Mouse (Mus musculus) layer of hippocampus, postnatal 36 days (tissue): ENCODE measurements around the gene Phf5a. TPM values are rescaled to one million over a fixed set of nuclear protein-coding genes. Genes with fewer than 3 reads are reported as not detected.

Experiments
- DNase-seq, 2 experiments: peaks; one replicate each; pipeline ENCODE4 v3.0.0; 2022
- total RNA-seq, 2 experiments: library from RNA; stranded (reverse); gene quantifications; 2 replicates each; pipeline ENCODE4 v1.2.3; 2021

Gene Phf5a
- total RNA-seq, 2 experiments from 2014 or later, result 31.2 to 33.5 TPM

- DNase-seq, result no peak
These were observed 46.9 kb downstream of the Phf5a start for GRCm38 (mm10) chr15:81824832-81825231.

GRCm38 (mm10) chr15:81822631-81823030 is 49.1 kb downstream of the Phf5a start:
- no peak for DNase-seq

DNA sequence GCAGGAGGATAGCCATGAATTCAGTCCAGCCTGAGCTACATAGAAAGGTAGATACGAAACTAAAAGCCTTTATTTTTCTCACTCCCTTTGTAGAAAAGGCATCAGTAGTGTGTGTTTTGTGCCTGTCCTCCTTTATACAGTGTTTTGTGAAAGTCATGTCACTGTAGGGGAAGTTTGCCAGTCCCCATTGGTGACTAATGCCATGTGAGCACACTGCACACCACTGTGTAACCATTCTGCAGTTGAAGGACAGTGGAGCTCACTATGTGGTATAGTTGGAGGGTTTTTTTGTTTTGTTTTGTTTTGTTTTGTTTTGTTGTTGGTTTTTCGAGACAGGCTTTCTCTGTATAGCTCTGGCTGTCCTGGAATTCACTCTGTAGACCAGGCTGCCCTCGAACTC is 53.3 kb downstream of the Phf5a start:
- DNase-seq, result no peak

DNA sequence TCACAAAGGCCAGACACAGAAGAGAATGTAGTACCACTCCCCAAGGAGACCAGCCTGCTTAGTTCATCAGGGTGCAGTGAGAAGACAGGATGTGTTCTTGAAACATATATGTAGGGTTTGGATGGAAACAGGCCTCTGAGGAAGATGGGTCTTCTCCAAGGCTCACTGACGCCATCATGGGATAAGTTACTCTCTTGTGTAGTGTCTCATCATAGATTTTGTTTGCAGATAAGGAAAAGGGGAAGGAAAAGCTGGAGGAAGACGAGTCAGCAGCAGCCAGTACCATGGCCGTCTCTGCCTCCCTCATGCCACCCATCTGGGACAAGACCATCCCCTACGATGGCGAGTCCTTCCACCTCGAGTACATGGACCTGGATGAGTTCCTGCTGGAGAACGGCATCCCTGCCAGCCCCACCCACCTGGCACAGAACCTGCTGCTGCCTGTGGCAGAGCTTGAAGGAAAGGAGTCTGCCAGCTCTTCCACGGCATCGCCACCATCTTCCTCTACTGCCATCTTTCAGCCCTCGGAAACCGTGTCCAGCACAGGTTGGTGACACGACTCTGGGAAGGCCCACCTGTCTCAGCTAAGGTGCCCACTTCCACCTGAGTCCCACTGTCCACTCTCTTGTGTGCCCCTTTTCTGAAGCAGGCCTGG is 56.9 kb downstream of the Phf5a start:
- no peak for DNase-seq

Other genes with a start within 250 kb of the Phf5a start
- 10 to 100 TPM; 34.6 to 37.5 TPM for gene L3mbtl2, start 208.0 kb downstream of the Phf5a start, total RNA-seq
- 10 to 100 TPM; 11.5 to 12.6 TPM for gene Chadl, start 174.6 kb downstream of the Phf5a start, total RNA-seq
- gene Zc3h7b, start 126.9 kb downstream of the Phf5a start, total RNA-seq, result 100 to 1,000 TPM; 129 to 141 TPM
- gene Rangap1, start 126.4 kb downstream of the Phf5a start, total RNA-seq, result 100 to 1,000 TPM; 158 to 165 TPM
- 100 to 1,000 TPM; 300 to 307 TPM for gene Tef, start 69.5 kb downstream of the Phf5a start, total RNA-seq
- 10 to 100 TPM; 30.5 to 36.4 TPM for gene Tob2, start 13.1 kb downstream of the Phf5a start, total RNA-seq
- 100 to 1,000 TPM; 449 to 462 TPM for gene Aco2, start 398 bp upstream of the Phf5a start, total RNA-seq
- 10 to 100 TPM; 44.5 to 48.2 TPM for gene Polr3h, start 54.3 kb upstream of the Phf5a start, total RNA-seq
- 10 to 100 TPM; 74.5 to 77.1 TPM for gene Csdc2, start 64.8 kb upstream of the Phf5a start, total RNA-seq
- gene Pmm1, start 89.0 kb upstream of the Phf5a start, total RNA-seq, result 100 to 1,000 TPM; 209 to 220 TPM
- gene 1700029P11Rik, start 108.6 kb upstream of the Phf5a start, total RNA-seq, result not detected
- gene Xrcc6, start 115.9 kb upstream of the Phf5a start, total RNA-seq, result 10 to 100 TPM; 25.5 to 27.2 TPM
- gene Desi1, start 162.0 kb upstream of the Phf5a start, total RNA-seq, result 100 to 1,000 TPM; 111 to 116 TPM
- gene Snu13, start 175.7 kb upstream of the Phf5a start, total RNA-seq, result 100 to 1,000 TPM; 107 to 110 TPM
- not detected for gene 4930407I10Rik, start 187.2 kb upstream of the Phf5a start, total RNA-seq
- gene Mei1, start 198.1 kb upstream of the Phf5a start, total RNA-seq, result under 1 TPM; 0.17 to 0.30 TPM